Mouse (Mus musculus) cortical plate, adult 2 months (tissue): ENCODE data around the gene Sh3bp5. TPM values are rescaled to one million over a fixed set of nuclear protein-coding genes. Genes with fewer than 3 reads are reported as not detected.
A peak's percentile ranks its signal among the peaks of the same experiment; 100 is the strongest.
"Not testable (repeated sequence)": the region's sequence is repeated elsewhere in the genome, so short reads cannot be mapped to it uniquely, and the experiment has no call there.

ENCODE experiments used
- H3K27ac ChIP-seq: fragments of 200-500 bp; 2 replicates; pipeline ENCODE4 v1.5.1; 2012; ENCODE audit warnings: low read length, control low read depth, inconsistent platforms; ENCODE audit not compliant: insufficient read depth
- H3K4me1 ChIP-seq: fragments of 200-500 bp; 2 replicates; pipeline ENCODE4 v1.6.1; 2011; ENCODE audit warnings: low read length; ENCODE audit not compliant: control insufficient read depth, insufficient read depth
- H3K4me3 ChIP-seq: fragments of 200-500 bp; 2 replicates; pipeline ENCODE4 v1.5.1; 2011; ENCODE audit warnings: mild to moderate bottlenecking, low read length, control low read depth; ENCODE audit not compliant: insufficient read depth
- CTCF ChIP-seq: fragments of 200-500 bp; IDR thresholded peaks from 2 replicates; pipeline ENCODE4 v1.5.1; 2011; ENCODE audit warnings: mild to moderate bottlenecking, control low read depth, low read length; ENCODE audit not compliant: insufficient read depth; ENCODE audit errors: extremely low read depth
- POLR2A ChIP-seq: fragments of 200-500 bp; IDR thresholded peaks from 2 replicates; pipeline ENCODE4 v1.6.1; 2011; ENCODE audit warnings: mild to moderate bottlenecking, low read length, control low read depth; ENCODE audit not compliant: insufficient read depth; ENCODE audit errors: extremely low read depth
- polyA plus RNA-seq: library from polyadenylated mRNA; depleted of rRNA; stranded (reverse); fragments of >200 nt; gene quantifications from 2 replicates; pipeline ENCODE4 v1.2.3, GENCODE M21; 2012

Gene Sh3bp5
- polyA plus RNA-seq, 1 experiment: 43.8 TPM

GRCm38 (mm10) chr14:31454849-31455566 is 19.1 kb upstream of the Sh3bp5 start:
- no peak overlapping the region for H3K4me3 ChIP-seq
- TF ChIP-seq CTCF: no peak
- no peak for TF ChIP-seq POLR2A
- no peaks in the 10 kb centered on the region for H3K4me1 ChIP-seq
- no peak overlapping the region for H3K27ac ChIP-seq

DNA sequence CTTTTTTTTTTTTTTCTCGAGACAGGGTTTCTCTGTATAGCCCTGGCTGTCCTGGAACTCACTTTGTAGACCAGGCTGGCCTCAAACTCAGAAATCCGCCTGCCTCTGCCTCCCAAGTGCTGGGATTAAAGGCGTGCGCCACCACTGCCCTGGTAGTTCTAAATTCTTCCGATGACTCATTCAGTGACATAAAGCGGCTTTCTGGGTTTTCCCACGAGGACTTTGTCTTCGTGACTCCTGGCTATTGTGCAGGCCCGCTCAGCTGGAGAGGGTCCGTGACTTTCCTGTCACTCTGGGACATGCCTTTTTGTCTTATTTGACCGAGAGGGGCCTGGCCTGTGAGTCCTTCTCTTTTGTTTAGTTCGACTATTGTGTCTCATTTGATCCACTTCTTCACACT is 18.1 kb upstream of the Sh3bp5 start:
- not testable (repeated sequence) for H3K27ac ChIP-seq, H3K4me3 ChIP-seq, H3K4me1 ChIP-seq

DNA sequence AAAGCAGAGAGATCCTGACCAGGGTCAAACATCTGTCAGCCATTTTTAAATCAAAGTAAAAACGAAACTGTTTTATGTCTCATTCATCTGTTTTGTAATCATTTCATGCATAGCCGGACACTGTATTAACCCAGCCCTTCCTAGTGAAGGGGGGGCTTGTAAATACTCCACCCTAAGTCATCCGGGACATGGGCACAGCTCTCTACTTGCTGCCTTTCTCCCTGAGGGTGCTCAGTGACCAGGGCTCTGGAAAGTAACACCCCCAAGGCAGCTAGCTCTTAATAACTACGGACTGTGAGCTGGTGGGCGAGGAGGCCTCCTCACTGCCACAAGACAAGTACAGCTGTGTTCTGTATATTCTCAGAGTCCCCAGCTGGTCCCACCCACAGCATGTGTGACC is 13.1 kb upstream of the Sh3bp5 start:
- no peak for TF ChIP-seq POLR2A
- no peak for TF ChIP-seq CTCF
- H3K4me1 ChIP-seq: no peaks in the 10 kb centered on the region
- H3K4me3 ChIP-seq: no peak overlapping the region
- H3K27ac ChIP-seq: no peak overlapping the region

DNA sequence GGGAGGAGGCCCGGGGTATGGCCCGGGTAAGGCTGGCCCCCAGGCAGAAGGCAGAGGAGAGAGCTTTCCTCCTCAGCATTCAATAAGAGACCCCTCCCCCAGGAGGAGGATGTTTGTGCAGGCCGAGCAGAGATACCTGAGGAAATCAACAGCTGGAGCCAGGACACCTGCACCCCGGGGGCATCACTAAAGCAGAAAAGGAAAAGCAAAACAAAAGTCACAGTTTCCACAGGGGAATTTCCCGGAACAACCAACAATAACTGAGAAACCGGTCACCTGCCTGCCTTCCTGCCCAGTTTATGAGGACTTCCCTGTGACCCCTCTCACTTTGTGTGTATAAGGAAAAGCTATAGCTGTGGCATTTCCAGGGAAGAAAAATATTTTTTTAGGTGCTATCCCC is 7.7 kb upstream of the Sh3bp5 start:
- TF ChIP-seq POLR2A (no peak), CTCF (no peak)
- Histone ChIP-seq H3K4me3 (no peak overlapping the region), H3K4me1 (no peaks in the 10 kb centered on the region), H3K27ac (no peak overlapping the region)

DNA sequence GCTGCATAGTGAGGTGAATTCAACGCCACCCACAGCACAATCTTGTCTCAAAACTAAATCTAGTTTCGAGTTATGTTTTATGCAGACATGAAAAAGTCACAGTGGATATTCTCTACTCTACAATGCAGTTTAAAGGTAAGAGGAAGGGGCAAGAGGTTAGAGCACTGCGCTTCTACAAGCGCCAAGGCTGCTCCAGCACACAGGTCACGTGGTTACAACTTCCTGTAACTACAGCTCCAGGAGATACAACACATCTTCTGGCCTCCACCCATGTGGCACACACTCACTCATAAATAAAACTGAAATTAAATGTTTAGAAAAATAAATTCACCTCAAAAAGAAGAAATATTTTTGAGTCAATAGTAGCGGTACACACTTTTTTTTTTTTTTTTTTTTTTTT is 4.8 kb upstream of the Sh3bp5 start:
- no peak overlapping the region for H3K27ac ChIP-seq
- no peaks in the 10 kb centered on the region for H3K4me1 ChIP-seq
- no peak overlapping the region for H3K4me3 ChIP-seq
- TF ChIP-seq CTCF (no peak), POLR2A (no peak)

DNA sequence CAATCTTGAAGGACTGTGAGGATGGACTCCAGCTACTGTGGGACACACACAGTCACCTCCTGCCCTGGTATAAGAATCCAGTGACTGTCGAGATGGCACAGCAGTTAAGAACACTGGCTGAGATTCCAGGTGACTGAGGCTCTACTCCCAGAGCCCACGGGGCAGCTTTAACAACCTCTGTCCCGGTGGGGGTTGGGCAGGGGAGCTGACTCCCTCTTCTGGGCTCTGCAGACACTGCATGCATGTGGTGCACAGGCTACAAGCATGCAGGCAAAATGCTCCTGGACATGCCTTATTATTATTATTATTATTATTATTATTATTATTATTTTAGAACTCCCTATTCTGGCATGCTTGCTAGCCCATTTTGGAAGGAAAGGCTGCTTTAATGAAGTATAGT is 4.4 kb upstream of the Sh3bp5 start:
- TF ChIP-seq CTCF (no peak), POLR2A (no peak)
- Histone ChIP-seq H3K4me3 (no peak overlapping the region), H3K4me1 (no peaks in the 10 kb centered on the region), H3K27ac (no peak overlapping the region)

- no peak overlapping the region for H3K27ac ChIP-seq
- no peaks in the 10 kb centered on the region for H3K4me1 ChIP-seq
- H3K4me3 ChIP-seq: no peak overlapping the region
- TF ChIP-seq CTCF (no peak), POLR2A (no peak)
Measured at GRCm38 (mm10) chr14:31439279-31439678, 3.4 kb upstream of the Sh3bp5 start.

DNA sequence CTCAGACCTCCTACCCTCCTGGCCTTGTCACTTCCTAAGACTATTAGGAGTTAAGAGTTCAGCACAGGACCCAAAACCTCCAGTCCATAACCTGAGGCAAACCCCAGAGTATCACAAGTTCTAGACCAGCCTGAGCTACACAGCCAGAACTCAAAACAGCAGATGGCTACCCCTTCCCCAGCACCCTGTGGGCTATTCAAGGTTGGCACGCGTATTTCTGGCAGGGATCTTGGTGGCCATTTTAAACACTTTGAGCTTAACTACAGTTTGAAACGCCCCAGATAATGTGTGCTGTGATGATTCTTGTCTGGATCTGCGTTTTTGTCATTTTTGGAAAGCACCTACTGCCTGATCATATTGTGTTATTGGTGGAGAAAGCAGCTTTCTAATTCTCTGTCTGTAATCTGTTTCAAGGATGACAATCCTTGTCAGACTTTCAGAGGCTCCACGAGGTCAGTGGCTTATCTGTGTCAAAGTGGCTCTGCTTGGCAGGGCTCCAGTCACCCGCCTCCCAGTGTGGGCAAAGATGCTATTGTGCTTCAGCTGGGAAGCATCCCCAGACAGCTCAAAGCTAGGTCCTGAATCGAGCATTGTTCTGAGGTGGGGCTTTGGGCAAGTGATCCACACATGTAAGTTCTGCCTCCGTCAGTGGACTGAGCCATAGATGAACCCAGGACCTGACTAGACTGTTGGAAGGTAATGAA is 2.1 kb upstream of the Sh3bp5 start:
- TF ChIP-seq POLR2A (no peak), CTCF (no peak)
- Histone ChIP-seq H3K27ac (no peak overlapping the region), H3K4me3 (no peak overlapping the region), H3K4me1 (no peaks in the 10 kb centered on the region)

DNA sequence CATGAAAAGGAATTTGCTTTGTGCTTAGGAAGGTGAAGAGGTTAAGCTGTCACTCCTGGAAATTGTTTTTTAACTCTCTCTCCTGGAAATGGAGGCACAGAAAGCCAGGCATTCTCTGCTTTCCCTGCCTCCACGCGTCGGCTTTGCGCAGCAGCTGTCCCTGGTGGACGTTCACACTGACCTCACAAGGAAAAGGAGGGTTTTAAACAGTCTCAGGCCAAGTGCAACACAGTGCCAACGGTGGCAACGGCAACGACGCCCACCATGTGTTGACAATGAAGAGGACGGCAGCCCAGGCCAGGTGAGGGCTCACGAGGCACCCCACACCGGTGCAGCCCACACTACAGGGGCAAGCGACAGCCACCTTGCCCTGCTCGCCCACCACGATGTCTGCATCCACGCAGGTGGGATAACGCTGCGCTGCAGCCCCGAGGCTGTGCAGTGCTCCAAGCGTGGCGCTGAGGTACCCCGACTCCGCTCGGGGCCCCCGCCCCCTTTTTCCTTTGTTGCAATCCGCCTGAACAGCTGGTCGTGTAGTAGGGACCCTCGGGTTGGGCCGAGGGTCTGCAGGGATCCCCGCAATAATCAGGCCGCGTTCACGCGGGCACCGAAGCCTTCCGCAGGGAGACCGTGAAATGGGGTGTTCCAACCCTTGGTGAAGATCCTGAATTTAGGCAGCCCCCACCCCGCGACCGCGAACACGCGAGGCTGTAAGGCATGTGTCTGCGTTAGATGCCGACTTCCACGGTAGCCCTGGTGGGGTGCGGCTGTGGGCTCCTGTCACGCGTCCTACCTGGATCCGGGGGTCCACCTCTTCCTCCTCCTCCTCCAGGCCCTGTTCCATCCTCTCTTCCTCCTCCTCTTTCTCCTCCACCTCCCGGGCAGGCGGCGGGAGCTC is 611 bp downstream of the Sh3bp5 start:
- peaks cover 3% of the 10 kb centered on the region; the same call in 1 of the 2 replicates for H3K4me1 ChIP-seq
- H3K4me3 ChIP-seq: peak overlapping the region; percentile 63
- H3K27ac ChIP-seq: peak overlapping the region; percentile 91
- TF ChIP-seq POLR2A (0 out of 2 replicates have a peak, but pooled peaks have one; percentile 16), CTCF (no peak)
